Mouse (Mus musculus): ENCODE measurements around the gene Rdh16. TPM values are rescaled to one million over a fixed set of nuclear protein-coding genes. Genes with fewer than 3 reads are reported as not detected.
"Not testable (repeated sequence)": the region's sequence is repeated elsewhere in the genome, so short reads cannot be mapped to it uniquely, and the experiment has no call there.

The Rdh16 gene
- polyA plus RNA-seq (2014; fragmentation: Nextera tagmentation; extraction: Ambion mirVana), result not detected in 2 replicates

- 85% methylated on average over 6 of the region's 6 CpGs for WGBS
- ATAC-seq (ENCODE audit: low FRiP score), result no peak
These were observed at the start of gene Rdh16 for GRCm38 (mm10) chr10:127800891-127801290. Rdh16 (plus strand) TSS chr10:127801152.

DNA sequence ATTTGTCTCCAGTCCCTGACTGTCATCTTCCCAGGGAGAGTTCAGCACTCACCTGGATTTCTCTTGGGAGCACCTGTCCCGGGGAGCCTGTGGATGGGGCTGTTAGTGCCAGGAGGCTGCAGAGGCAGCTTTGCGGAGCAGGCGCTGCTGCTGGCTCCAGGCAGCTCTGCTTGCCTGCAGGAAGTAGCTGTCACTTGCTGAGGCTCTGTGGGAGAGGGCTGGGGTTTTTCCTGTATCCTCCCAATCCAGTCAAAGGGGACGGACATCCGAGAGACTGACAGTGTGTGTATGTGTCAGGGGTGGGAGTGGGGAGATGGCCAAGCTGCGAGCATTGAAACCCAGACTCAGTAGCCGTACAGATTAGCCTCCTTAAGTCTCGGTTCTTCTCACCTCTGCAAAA, 49.4 kb upstream of the Rdh16 start, which contains the start of gene Gpr182:
TSS of gene Gpr182 (minus strand) at position 185 of the 400 bp plus-strand sequence.
- no peak for DNase-seq (ENCODE audit: low spot score, missing footprints)
- Histone ChIP-seq H3K36me3 (ENCODE audit: control insufficient read depth, insufficient read depth, low read length) (peaks cover 9% of the 10 kb centered on the region; the same call in 1 of the 2 replicates), H3K9me3 (ENCODE audit: control insufficient read depth, low read length) (no peaks in the 10 kb centered on the region), H3K27me3 (ENCODE audit: control insufficient read depth, insufficient read depth, low read length) (no peaks in the 10 kb centered on the region), H3K4me1 (ENCODE audit: control insufficient read depth, insufficient read depth, low read length) (0 out of 2 replicates have a peak, but pooled peaks cover 2% of the 10 kb centered on the region), H3K4me2 (no peak within 1 kb of the TSS), H3K9ac (ENCODE audit: low read length) (no peak within 1 kb of the TSS), H3K27ac (ENCODE audit: low read depth, low read length) (no peak within 1 kb of the TSS), H3K4me3 (ENCODE audit: low read depth, low read length) (no peak within 1 kb of the TSS)
- ATAC-seq (ENCODE audit: low FRiP score), result no peak
- 57% methylated on average over 8 of the region's 8 CpGs for WGBS

More at GRCm38 (mm10) chr10:127800891-127801290, at the start of gene Rdh16:
- H3K9me3 ChIP-seq (ENCODE audit: control insufficient read depth, low read length), result no peaks in the 10 kb centered on the region
- no peaks in the 10 kb centered on the region for H3K27me3 ChIP-seq (ENCODE audit: control insufficient read depth, insufficient read depth, low read length)
- no peak within 1 kb of the TSS for H3K4me2 ChIP-seq
- no peak within 1 kb of the TSS for H3K4me3 ChIP-seq (ENCODE audit: low read depth, low read length)
- no peak within 1 kb of the TSS for H3K9ac ChIP-seq (ENCODE audit: low read length)
- H3K4me1 ChIP-seq (ENCODE audit: control insufficient read depth, insufficient read depth, low read length), result no peaks in the 10 kb centered on the region
- H3K36me3 ChIP-seq (ENCODE audit: control insufficient read depth, insufficient read depth, low read length), result no peaks in the 10 kb centered on the region
- no peak for DNase-seq (ENCODE audit: low spot score, missing footprints)
- no peak within 1 kb of the TSS for H3K27ac ChIP-seq (ENCODE audit: low read depth, low read length)

DNA sequence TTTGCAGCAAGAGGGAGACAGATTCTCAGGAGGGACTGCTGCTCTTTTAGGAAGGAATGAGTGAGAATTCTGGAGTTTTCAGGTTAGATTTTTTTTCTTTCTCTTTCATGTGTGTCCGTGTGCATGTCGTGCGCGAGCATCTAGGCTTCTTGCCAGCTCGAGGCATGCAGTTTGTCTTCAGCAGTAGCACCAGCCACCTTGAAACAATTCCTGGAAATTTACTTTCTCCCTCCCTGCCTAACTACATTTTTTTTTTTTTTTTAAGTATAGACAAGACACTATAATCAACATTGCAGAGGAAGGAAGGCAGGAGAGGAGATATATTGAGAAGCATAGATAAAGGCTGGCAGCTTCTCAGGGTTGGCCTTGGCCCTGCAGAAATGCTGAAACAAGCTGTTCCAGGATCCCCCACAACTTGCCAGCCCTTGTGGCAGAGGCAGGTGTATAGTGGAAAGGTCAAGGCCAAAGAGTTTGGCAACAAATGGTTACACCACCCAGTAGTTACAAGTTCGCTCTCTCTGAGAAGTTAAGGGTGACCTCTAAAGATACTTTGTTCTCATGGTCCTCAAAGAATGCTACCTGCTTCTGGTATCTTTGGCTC, 46.3 kb upstream of the Rdh16 start:
- Histone ChIP-seq H3K27ac (ENCODE audit: low read depth, low read length) (no peak overlapping the region), H3K36me3 (ENCODE audit: control insufficient read depth, insufficient read depth, low read length) (no peaks in the 10 kb centered on the region)
- no peak for ATAC-seq (ENCODE audit: low FRiP score)

DNA sequence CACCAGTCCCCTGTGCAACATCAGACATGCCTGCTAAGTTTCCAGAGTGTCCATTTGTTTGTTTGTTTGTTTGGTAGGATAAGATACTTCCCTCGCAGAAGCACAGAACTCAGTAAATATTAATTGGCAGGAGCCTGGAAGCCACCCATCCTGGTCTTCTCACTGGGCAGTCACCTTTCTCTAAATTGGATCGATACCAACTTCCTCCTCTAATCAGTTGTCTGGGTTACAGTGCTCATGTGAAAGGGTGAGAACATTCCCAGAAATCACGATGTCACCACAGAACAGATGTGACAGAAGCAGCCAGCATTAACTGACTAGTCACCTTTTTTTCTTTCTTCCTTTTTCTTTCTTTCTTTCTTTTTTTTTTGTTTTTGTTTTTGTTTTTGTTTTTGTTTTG, 45.7 kb upstream of the Rdh16 start:
- Histone ChIP-seq H3K27ac (ENCODE audit: low read depth, low read length) (no peak overlapping the region), H3K4me3 (ENCODE audit: low read depth, low read length) (no peak overlapping the region), H3K36me3 (ENCODE audit: control insufficient read depth, insufficient read depth, low read length) (no peaks in the 10 kb centered on the region), H3K27me3 (ENCODE audit: control insufficient read depth, insufficient read depth, low read length) (no peaks in the 10 kb centered on the region), H3K9ac (ENCODE audit: low read length) (no peak overlapping the region), H3K4me1 (ENCODE audit: control insufficient read depth, insufficient read depth, low read length) (no peaks in the 10 kb centered on the region), H3K9me3 (ENCODE audit: control insufficient read depth, low read length) (no peaks in the 10 kb centered on the region), H3K4me2 (no peak overlapping the region)
- WGBS, result 83% methylated on average over 3 of the region's 3 CpGs
- ATAC-seq (ENCODE audit: low FRiP score), result no peak
- no peak for DNase-seq (ENCODE audit: low spot score, missing footprints)

More for the DNA sequence above, 46.3 kb upstream of the Rdh16 start:
- Histone ChIP-seq H3K4me3 (ENCODE audit: low read depth, low read length) (no peak overlapping the region), H3K4me1 (ENCODE audit: control insufficient read depth, insufficient read depth, low read length) (no peaks in the 10 kb centered on the region), H3K9me3 (ENCODE audit: control insufficient read depth, low read length) (no peaks in the 10 kb centered on the region), H3K4me2 (no peak overlapping the region), H3K9ac (ENCODE audit: low read length) (no peak overlapping the region), H3K27me3 (ENCODE audit: control insufficient read depth, insufficient read depth, low read length) (no peaks in the 10 kb centered on the region)
- DNase-seq (ENCODE audit: low spot score, missing footprints), result no peak
- 81% methylated on average over 6 of the region's 6 CpGs for WGBS

DNA sequence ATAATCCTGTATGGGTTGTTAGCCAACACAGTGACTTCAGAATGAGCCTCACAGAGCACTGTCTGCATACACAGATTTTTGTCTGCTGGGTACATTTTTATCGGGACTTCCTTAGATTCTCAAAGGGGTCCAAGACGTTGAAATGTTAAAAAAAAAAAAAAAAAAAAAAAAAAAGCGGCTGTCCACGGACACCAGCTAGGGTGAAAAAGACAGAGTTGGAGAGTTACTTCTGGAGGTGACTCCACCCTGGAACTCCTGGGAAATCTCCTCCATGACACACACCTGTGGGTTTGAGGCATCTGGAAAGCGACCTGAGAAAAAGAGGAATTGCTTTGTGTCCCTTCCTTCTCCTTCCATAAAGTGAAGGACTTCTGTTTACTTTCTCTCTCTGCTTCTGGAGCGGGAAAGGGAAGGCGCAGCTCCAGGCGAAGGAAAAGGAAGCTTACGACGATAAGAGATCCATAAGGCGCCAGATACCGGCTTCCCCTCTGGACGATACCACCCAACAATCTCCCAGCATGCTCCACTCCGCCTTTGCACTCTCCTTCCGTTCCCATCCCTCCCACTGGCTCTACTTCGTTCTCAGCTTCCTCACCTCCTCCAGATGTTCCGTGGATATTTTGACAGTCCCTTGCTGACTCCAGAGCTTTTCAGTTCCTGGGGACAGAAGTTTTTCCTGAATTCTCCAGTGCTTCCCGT, 45.0 kb upstream of the Rdh16 start:
- DNase-seq (ENCODE audit: low spot score, missing footprints), result no peak
- 58% methylated on average over 17 of the region's 18 CpGs for WGBS
- no peak for ATAC-seq (ENCODE audit: low FRiP score)
- Histone ChIP-seq H3K9ac (ENCODE audit: low read length) (no peak overlapping the region), H3K4me2 (peak overlapping the region; percentile 19; the same call in 1 of the 2 replicates), H3K4me1 (ENCODE audit: control insufficient read depth, insufficient read depth, low read length) (no peaks in the 10 kb centered on the region), H3K27me3 (ENCODE audit: control insufficient read depth, insufficient read depth, low read length) (no peaks in the 10 kb centered on the region), H3K36me3 (ENCODE audit: control insufficient read depth, insufficient read depth, low read length) (no peaks in the 10 kb centered on the region), H3K9me3 (ENCODE audit: control insufficient read depth, low read length) (no peaks in the 10 kb centered on the region), H3K27ac (ENCODE audit: low read depth, low read length) (no peak overlapping the region), H3K4me3 (ENCODE audit: low read depth, low read length) (no peak overlapping the region)

GRCm38 (mm10) chr10:127759181-127760110, 41.5 kb upstream of the Rdh16 start, which contains the start of the genes Rdh1 and Rdh16f1:
Rdh1 (plus strand) TSS chr10:127759721.
Rdh16f1 (plus strand) TSS chr10:127759787.
- ATAC-seq (ENCODE audit: low FRiP score) (no peak), DNase-seq (ENCODE audit: low spot score, missing footprints) (no peak)
- H3K27ac ChIP-seq (ENCODE audit: low read depth, low read length), result no peak within 1 kb of the TSS
- H3K9ac ChIP-seq (ENCODE audit: low read length), result no peak within 1 kb of the TSS
- no peaks in the 10 kb centered on the region for H3K9me3 ChIP-seq (ENCODE audit: control insufficient read depth, low read length)
- H3K36me3 ChIP-seq (ENCODE audit: control insufficient read depth, insufficient read depth, low read length), result no peaks in the 10 kb centered on the region
- no peaks in the 10 kb centered on the region for H3K27me3 ChIP-seq (ENCODE audit: control insufficient read depth, insufficient read depth, low read length)
- WGBS, result 76% methylated on average over 9 of the region's 9 CpGs
- no peak within 1 kb of the TSS for H3K4me2 ChIP-seq
- no peaks in the 10 kb centered on the region for H3K4me1 ChIP-seq (ENCODE audit: control insufficient read depth, insufficient read depth, low read length)
- no peak within 1 kb of the TSS for H3K4me3 ChIP-seq (ENCODE audit: low read depth, low read length)

GRCm38 (mm10) chr10:127762926-127763325, 38.0 kb upstream of the Rdh16 start:
- H3K9me3 ChIP-seq (ENCODE audit: control insufficient read depth, low read length); H3K4me2 ChIP-seq; DNase-seq (ENCODE audit: low spot score, missing footprints); H3K27ac ChIP-seq (ENCODE audit: low read depth, low read length); H3K36me3 ChIP-seq (ENCODE audit: control insufficient read depth, insufficient read depth, low read length); ATAC-seq (ENCODE audit: low FRiP score); H3K4me3 ChIP-seq (ENCODE audit: low read depth, low read length); H3K27me3 ChIP-seq (ENCODE audit: control insufficient read depth, insufficient read depth, low read length); H3K4me1 ChIP-seq (ENCODE audit: control insufficient read depth, insufficient read depth, low read length); H3K9ac ChIP-seq (ENCODE audit: low read length): not testable (repeated sequence)
- WGBS, result 89% methylated on average over 10 of the region's 10 CpGs

DNA sequence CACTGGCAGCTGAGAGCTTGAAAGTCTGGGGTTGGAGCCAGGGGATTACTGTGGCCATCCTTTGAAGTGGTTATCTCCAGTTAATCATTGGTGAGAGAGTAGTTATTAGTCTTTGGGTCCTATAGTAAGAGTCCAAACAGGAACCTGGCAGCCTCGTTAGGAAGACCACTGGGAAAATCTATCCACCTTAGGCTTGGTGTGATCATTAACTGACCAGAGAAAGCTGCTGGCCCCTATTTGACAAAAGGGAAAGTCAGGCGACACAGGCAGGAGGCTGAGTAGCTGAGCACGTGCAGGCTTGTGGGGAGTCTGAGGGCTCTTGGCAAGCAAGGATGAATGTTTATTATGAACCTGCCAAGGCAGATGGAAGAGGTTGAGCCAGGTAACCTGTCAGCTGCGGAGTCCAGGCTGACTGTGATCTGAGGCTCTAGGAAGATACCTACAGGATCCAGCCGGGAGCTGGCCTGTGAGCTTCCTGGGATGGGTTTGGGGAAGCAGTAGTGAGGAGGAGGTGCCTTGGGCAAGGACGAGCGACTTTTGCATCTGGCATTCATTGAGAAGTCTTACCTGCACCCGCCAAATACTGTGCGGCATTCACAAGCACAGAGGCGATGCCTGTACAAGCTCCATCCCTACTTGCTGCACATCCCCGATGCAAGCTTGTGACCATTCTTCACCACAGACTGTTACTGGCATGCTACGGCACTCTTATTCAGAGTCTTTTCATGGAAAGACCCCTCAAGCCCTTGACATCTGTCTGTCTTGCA, 36.9 kb upstream of the Rdh16 start:
- no peak overlapping the region for H3K27ac ChIP-seq (ENCODE audit: low read depth, low read length)
- H3K9me3 ChIP-seq (ENCODE audit: control insufficient read depth, low read length), result no peaks in the 10 kb centered on the region
- no peak overlapping the region for H3K9ac ChIP-seq (ENCODE audit: low read length)
- no peaks in the 10 kb centered on the region for H3K27me3 ChIP-seq (ENCODE audit: control insufficient read depth, insufficient read depth, low read length)
- ATAC-seq (ENCODE audit: low FRiP score) (no peak), DNase-seq (ENCODE audit: low spot score, missing footprints) (no peak)
- WGBS, result 71% methylated on average over 12 of the region's 12 CpGs
- H3K36me3 ChIP-seq (ENCODE audit: control insufficient read depth, insufficient read depth, low read length), result no peaks in the 10 kb centered on the region
- no peak overlapping the region for H3K4me3 ChIP-seq (ENCODE audit: low read depth, low read length)
- no peak overlapping the region for H3K4me2 ChIP-seq
- no peaks in the 10 kb centered on the region for H3K4me1 ChIP-seq (ENCODE audit: control insufficient read depth, insufficient read depth, low read length)

All from midbrain, embryonic 11.5 days (tissue).